Mouse (Mus musculus) liver, embryonic 13.5 days (tissue): ENCODE data around the gene Nrcam. TPM values are rescaled to one million over a fixed set of nuclear protein-coding genes. Genes with fewer than 3 reads are reported as not detected.

ENCODE experiments used
- ATAC-seq: fragments of 200-750 bp; cut with Nextera tagmentation; 2 replicates; pipeline ENCODE4 v1.8.0; 2017; ENCODE audit warnings: low read depth, mild to moderate bottlenecking, moderate number of reproducible peaks, moderate library complexity
- DNase-seq: peaks from one replicate; pipeline ENCODE4 v3.0.0; 2022
- H3K27ac ChIP-seq: fragments of 300-500 bp; sonication (generic); 2 replicates; pipeline ENCODE4 v1.5.1; 2015; ENCODE audit warnings: moderate library complexity, mild to moderate bottlenecking, inconsistent platforms
- H3K27me3 ChIP-seq: fragments of 300-500 bp; sonication (generic); 2 replicates; pipeline ENCODE4 v1.6.1; 2015; ENCODE audit warnings: mild to moderate bottlenecking, inconsistent platforms
- H3K36me3 ChIP-seq: fragments of 300-500 bp; sonication (generic); 2 replicates; pipeline ENCODE4 v1.6.1; 2015; ENCODE audit warnings: mild to moderate bottlenecking, inconsistent platforms
- H3K4me1 ChIP-seq: fragments of 300-500 bp; sonication (generic); replicated peaks from 2 replicates; pipeline ENCODE4 v1.6.1; 2015; ENCODE audit warnings: inconsistent platforms
- H3K4me2 ChIP-seq: fragments of 300-500 bp; sonication (generic); 2 replicates; pipeline ENCODE4 v1.6.1; 2015; ENCODE audit warnings: inconsistent platforms, mild to moderate bottlenecking, moderate library complexity
- H3K4me3 ChIP-seq: fragments of 300-500 bp; sonication (generic); replicated peaks from 2 replicates; pipeline ENCODE4 v1.5.1; 2015; ENCODE audit warnings: mild to moderate bottlenecking, inconsistent platforms
- H3K9ac ChIP-seq: fragments of 300-500 bp; sonication (generic); 2 replicates; pipeline ENCODE4 v1.6.1; 2015; ENCODE audit warnings: mild to moderate bottlenecking, inconsistent platforms
- H3K9me3 ChIP-seq: fragments of 300-500 bp; sonication (generic); replicated peaks from 2 replicates; pipeline ENCODE4 v1.6.1; 2016; ENCODE audit warnings: inconsistent platforms
- WGBS: fragments of 180-500 bp; shearing (Covaris S2); methylation state at CpG from one replicate; pipeline ENCODE4 v1.1.7; 2015; ENCODE audit not compliant: insufficient replicate concordance; 5-methylcytosine and 5-hydroxymethylcytosine counted together
- polyA plus RNA-seq: library from polyadenylated mRNA; unstranded; fragments of >200 nt; fragmentation: Nextera tagmentation; extraction: Ambion mirVana; gene quantifications from 2 replicates; pipeline ENCODE4 v1.2.1, GENCODE M21; 2015

Gene Nrcam
- polyA plus RNA-seq, 1 experiment from 2014 or later = 0.36 TPM

DNA sequence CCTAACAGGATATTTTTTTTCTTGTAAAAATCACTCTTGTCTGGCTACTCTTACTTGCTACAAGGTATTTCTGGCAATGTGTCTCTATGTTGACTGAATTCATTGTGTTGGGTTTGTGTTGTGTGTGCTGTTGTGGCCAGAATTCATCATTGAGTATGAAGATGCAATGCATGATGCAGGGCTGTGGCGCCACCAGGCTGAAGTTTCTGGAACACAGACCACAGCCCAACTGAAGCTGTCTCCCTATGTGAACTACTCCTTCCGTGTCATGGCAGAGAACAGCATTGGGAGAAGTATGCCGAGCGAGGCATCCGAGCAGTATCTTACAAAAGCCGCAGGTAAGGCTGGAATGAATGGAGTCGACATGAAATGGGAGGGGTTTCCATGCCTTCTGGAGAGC is 241.4 kb downstream of the Nrcam start:
- ATAC-seq (no peak), DNase-seq (no peak)
- no peaks in the 10 kb centered on the region for H3K9me3 ChIP-seq
- H3K36me3 ChIP-seq = no peaks in the 10 kb centered on the region
- H3K27me3 ChIP-seq = no peaks in the 10 kb centered on the region
- no peaks in the 10 kb centered on the region for H3K4me1 ChIP-seq
- no peak overlapping the region for H3K27ac ChIP-seq
- H3K4me3 ChIP-seq = no peak overlapping the region
- no peak overlapping the region for H3K9ac ChIP-seq
- 72% methylated on average over 7 of the region's 7 CpGs for WGBS
- H3K4me2 ChIP-seq = no peak overlapping the region

DNA sequence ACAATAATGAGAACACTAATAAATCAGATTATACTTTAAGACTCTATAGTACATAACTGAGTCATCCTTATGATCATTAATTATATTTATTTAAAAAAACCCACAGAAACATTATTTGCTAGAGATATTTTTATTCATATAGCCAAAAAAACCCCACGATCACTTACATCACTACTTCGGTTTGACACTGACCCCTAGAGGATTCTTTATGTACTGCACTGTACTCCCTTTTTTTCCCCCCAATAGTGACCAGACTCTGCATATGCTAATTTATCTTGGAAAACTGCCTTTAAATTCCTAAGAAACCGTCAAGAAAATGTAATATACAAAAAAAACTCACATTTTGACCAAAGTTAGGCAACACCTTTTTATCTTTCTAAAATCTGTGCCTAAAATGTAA is 244.0 kb downstream of the Nrcam start:
- no peak overlapping the region for H3K27ac ChIP-seq
- ATAC-seq (no peak), DNase-seq (no peak)
- no peak overlapping the region for H3K9ac ChIP-seq
- no peaks in the 10 kb centered on the region for H3K9me3 ChIP-seq
- no peak overlapping the region for H3K4me3 ChIP-seq
- no peaks in the 10 kb centered on the region for H3K4me1 ChIP-seq
- H3K36me3 ChIP-seq = no peaks in the 10 kb centered on the region
- no peaks in the 10 kb centered on the region for H3K27me3 ChIP-seq
- H3K4me2 ChIP-seq = no peak overlapping the region
- 9% methylated on average over 3 of the region's 3 CpGs for WGBS

DNA sequence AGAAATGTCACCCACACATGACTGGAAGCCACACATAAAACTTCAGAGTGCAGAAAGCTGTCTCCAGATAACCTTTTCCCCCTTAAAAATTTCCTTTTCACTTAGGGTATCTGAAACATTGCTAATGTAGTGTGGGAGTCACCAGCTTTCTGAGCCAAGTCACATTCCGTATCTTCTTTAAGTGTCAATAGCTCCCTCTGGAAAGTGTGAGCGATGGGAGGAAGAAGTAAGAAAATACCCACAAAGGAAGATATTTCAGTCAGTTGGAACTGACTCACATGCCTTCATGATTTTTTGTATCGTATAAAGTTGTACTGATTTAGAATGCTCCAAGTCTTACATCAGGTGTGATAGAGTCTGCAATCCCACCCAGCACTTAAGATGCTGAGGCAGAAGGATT is 245.5 kb downstream of the Nrcam start:
- ATAC-seq (no peak), DNase-seq (no peak)
- H3K27ac ChIP-seq = no peak overlapping the region
- H3K27me3 ChIP-seq = no peaks in the 10 kb centered on the region
- no peaks in the 10 kb centered on the region for H3K36me3 ChIP-seq
- H3K4me3 ChIP-seq = no peak overlapping the region
- H3K9me3 ChIP-seq = no peaks in the 10 kb centered on the region
- H3K4me2 ChIP-seq = no peak overlapping the region
- WGBS = 78% methylated on average over 3 of the region's 3 CpGs
- H3K9ac ChIP-seq = no peak overlapping the region
- H3K4me1 ChIP-seq = no peaks in the 10 kb centered on the region

DNA sequence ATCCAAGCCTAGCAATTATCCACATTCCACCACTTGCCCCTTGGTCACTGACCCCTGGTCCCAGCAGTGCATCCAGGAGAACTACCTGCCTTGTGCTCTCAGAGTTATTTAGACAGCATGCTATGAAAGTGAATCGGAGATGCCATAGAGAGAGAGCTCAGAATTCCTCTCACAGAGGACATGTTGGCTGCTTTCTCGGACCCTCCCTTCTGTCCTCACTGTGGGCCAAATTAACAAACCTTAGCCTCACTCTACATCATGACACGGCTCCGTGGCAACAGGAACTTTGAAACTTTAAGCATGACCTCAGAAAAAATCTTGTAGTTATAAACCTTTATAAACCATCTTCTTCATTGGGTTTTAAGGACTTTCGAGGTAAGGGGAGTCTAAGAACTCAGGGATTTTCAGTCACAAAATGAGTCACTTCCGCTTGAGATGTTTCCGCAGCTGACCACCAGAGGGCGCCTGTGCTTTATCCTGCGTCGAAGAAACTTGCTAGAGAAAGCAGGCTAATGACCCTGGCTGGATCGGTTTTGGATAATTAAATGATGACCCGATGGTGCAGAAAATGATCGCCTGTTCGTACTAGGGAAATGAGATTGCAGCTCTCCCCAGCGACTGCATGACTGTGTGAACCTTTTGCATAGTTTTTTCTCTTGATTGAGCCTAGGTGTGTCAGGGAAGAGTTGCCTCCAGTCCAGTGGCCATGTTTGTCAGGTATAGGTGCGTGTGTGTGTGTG is 272.9 kb downstream of the Nrcam start:
- H3K4me3 ChIP-seq = no peak overlapping the region
- H3K4me2 ChIP-seq = no peak overlapping the region
- DNase-seq (no peak), ATAC-seq (no peak)
- H3K27me3 ChIP-seq = no peaks in the 10 kb centered on the region
- 26% methylated on average over 16 of the region's 16 CpGs for WGBS
- H3K9ac ChIP-seq = no peak overlapping the region
- no peaks in the 10 kb centered on the region for H3K9me3 ChIP-seq
- no peaks in the 10 kb centered on the region for H3K36me3 ChIP-seq
- no peak overlapping the region for H3K27ac ChIP-seq
- no peaks in the 10 kb centered on the region for H3K4me1 ChIP-seq

GRCm38 (mm10) chr12:44602269-44602957 is 273.7 kb downstream of the Nrcam start:
- WGBS = 37% methylated on average over 11 of the region's 11 CpGs
- Histone ChIP-seq H3K9me3 (no peaks in the 10 kb centered on the region), H3K27ac (no peak overlapping the region), H3K27me3 (no peaks in the 10 kb centered on the region), H3K4me3 (no peak overlapping the region), H3K9ac (no peak overlapping the region), H3K36me3 (no peaks in the 10 kb centered on the region), H3K4me1 (no peaks in the 10 kb centered on the region), H3K4me2 (no peak overlapping the region)
- no peak for DNase-seq
- no peak for ATAC-seq

DNA sequence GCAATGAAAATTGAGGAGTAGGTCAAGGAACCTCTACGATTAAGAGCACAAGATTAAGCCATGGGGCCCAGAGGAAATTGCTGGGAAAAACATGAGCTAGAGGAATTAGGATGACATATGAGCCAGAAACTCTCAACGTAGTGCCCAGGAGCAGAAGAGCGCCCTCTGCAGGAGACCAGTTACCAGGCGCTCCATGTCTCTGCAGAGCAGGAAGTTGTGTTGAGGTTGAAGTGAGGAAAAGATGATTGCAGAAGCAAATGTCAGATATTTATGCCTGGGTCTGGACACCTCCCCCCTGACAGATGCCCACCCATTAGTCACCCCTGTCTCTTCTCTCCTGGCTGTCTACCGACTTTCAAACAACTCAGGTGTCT is 274.3 kb downstream of the Nrcam start:
- Histone ChIP-seq H3K9ac (no peak overlapping the region), H3K4me3 (no peak overlapping the region), H3K4me1 (no peaks in the 10 kb centered on the region), H3K27ac (no peak overlapping the region), H3K27me3 (no peaks in the 10 kb centered on the region), H3K36me3 (no peaks in the 10 kb centered on the region), H3K4me2 (no peak overlapping the region), H3K9me3 (no peaks in the 10 kb centered on the region)
- ATAC-seq = no peak
- 62% methylated on average over 5 of the region's 5 CpGs for WGBS
- no peak for DNase-seq

- Histone ChIP-seq H3K4me3 (no peak overlapping the region), H3K27ac (no peak overlapping the region), H3K36me3 (no peaks in the 10 kb centered on the region), H3K9me3 (no peaks in the 10 kb centered on the region), H3K4me1 (no peaks in the 10 kb centered on the region), H3K9ac (no peak overlapping the region), H3K27me3 (no peaks in the 10 kb centered on the region), H3K4me2 (no peak overlapping the region)
- ATAC-seq = no peak
- WGBS = 64% methylated on average over 2 of the region's 2 CpGs
- DNase-seq = no peak
Observed at GRCm38 (mm10) chr12:44617001-44617421, 288.3 kb downstream of the Nrcam start.

DNA sequence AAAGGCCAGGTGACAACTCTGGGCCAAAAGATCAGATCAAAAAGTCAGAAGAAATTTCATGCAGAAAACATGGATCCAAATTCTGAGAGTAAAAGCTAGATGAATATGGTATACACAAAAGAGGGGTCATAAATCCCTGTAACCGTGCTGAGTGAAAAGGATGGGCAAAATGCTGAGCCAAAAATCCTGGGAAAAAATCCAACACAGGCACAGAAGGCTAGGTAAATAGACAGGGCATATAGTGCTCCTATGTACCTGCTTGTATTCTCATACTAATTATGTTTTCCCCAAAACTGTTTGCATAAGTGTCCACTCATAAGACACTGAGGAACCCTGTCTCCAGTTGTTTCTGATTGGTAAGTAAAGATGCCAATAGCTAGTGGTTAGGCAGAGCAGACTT is 288.8 kb downstream of the Nrcam start:
- DNase-seq (no peak), ATAC-seq (no peak)
- no peaks in the 10 kb centered on the region for H3K4me1 ChIP-seq
- H3K4me2 ChIP-seq = no peak overlapping the region
- H3K9me3 ChIP-seq = no peaks in the 10 kb centered on the region
- H3K27me3 ChIP-seq = no peaks in the 10 kb centered on the region
- H3K4me3 ChIP-seq = no peak overlapping the region
- H3K27ac ChIP-seq = no peak overlapping the region
- WGBS = 55% methylated on average over 1 of the region's 1 CpGs
- H3K9ac ChIP-seq = no peak overlapping the region
- H3K36me3 ChIP-seq = no peaks in the 10 kb centered on the region

DNA sequence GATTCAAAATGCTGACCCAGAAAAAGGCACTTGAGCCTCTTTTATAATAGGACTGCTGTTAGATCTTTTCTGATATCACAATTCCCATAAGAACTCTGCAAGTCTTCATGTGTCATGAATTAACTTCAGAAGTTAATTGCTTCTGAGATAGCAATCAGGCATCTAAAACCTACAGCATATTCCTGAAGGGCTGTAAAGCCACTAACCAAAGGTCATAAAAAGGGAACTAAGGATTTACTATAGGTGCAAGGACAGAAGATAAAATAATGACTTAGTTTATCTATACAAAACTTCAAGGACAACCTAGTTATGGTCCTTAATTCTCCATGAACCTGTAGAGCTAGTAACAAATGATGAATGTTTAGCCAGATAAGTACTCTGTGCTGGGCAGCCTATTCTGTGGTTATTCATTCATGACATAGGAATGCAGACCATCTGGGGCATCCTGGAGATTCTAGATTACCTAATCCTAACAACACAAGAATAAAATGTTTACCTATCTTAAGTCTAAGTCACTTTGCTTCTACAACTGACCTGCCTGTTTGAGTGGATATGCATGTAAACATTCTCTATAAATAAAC is 310.7 kb downstream of the Nrcam start:
- no peak for ATAC-seq
- Histone ChIP-seq H3K27me3 (no peaks in the 10 kb centered on the region), H3K27ac (no peak overlapping the region), H3K36me3 (no peaks in the 10 kb centered on the region), H3K4me3 (no peak overlapping the region), H3K4me1 (no peaks in the 10 kb centered on the region), H3K9ac (no peak overlapping the region), H3K9me3 (no peaks in the 10 kb centered on the region), H3K4me2 (no peak overlapping the region)
- no peak for DNase-seq

- H3K27ac ChIP-seq = no peak overlapping the region
- H3K9me3 ChIP-seq = no peaks in the 10 kb centered on the region
- DNase-seq = no peak
- no peak overlapping the region for H3K9ac ChIP-seq
- no peak overlapping the region for H3K4me3 ChIP-seq
- WGBS = 7% methylated on average over 1 of the region's 1 CpGs
- no peaks in the 10 kb centered on the region for H3K36me3 ChIP-seq
- no peaks in the 10 kb centered on the region for H3K4me1 ChIP-seq
- no peaks in the 10 kb centered on the region for H3K27me3 ChIP-seq
- no peak for ATAC-seq
- no peak overlapping the region for H3K4me2 ChIP-seq
Observed at GRCm38 (mm10) chr12:44640579-44640978, 311.9 kb downstream of the Nrcam start.
